Mouse (Mus musculus) cerebellum, postnatal 4 days (tissue): ENCODE data around the gene Asb11.

Experiments used
- DNase-seq, 2 experiments: peaks; one replicate each; pipeline ENCODE4 v3.0.0; 2022; ENCODE audit warnings: low spot score in 2 of 2, mixed read lengths in 1 of 2

Gene Asb11

DNA sequence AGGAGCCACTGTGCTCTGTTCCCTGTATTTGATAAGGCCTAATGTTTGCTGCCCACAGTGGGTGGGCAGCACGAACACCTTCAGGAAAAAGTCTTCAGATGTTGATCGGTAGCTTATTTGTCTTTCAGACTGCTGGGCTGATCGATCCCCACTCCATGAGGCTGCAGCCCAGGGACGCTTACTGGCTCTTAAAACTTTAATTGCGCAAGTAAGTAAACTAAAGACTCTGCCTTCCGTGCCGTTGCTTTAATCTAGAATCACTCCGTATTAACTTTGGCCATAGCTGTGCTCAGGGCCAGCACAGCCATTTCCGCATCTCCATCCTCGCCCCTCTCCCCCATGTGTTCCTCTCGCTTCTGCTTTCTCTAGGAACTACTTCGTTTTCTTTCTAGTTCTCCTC is 8.8 kb downstream of the Asb11 start:
- DNase-seq: no peak

DNA sequence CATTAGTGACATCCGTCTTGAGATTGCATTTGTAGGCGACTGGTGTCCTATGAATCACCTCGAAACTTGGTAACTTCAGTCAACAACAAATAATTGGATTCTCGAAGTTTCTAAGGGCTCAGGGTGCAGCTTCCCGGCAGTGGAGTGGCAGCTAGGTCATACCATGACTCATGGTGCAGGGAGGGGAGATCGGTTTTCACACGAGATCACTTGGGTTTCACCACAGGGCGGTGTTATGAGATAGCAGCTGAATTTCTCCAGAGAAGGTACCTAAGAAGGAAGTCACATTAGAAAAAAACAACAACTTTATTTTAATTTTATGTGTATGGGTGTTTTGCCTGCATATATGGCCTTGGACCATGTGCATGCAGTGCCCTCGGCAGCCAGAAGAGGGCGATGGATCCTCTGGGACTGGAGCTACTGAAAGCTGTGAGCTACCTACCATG is 9.3 kb downstream of the Asb11 start:
- DNase-seq: no peak

DNA sequence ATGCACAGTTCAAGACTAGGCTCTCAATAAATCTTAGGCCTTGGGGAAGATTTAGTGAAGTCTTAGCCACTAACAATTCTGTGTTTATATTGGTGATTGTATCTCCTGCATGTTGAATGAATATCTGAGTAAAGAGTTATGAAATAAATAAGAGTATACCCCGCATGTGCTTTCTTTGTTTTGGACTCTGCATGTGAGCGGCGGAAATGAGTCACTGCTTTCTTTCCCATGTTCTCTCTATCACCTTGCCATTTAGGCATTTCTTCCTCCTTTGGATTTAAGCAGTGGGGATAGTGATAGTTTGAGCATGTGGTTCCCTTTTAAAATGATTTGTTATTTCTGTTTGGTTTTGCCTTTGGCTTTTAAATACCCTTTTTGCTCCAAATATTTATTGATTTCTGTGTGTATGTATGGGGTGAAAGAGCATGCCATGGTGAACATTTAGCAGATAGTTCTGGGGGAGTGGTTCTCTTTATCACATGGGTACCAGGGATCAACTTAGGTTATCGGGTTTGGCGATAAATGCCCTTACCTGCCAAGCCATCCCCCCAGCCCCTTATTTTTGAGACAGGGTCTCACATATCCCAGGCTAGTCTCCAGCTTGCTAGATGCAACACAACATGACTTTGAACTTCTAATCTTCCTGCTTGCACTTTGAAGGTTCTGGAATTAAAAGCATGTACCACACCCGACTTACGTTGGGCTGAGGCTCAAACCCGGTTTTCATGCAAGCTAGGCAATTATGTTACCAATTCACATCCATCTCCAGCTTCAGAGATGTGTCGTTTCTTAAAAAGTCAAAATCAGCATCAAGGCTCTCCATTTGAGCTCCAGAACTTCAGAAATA is 10.3 kb downstream of the Asb11 start:
- no peak for DNase-seq

DNA sequence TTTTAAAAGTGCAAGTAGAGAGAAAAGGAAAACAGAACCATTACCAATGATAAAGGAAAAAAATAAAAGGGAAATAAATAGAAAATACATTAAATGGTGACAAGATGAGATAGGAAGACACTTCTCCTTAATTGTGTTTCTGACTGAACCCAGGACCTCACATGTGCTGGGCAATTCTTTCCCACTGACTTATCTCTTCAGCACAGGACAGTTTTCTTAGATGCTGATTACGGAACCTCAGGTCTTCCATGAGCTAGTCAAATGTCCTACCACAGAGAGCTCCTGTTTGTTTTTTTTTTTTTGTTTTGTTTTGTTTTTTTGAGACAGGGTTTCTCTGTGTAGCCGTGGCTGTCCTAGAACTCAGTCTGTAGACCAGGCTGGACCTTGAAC is 10.9 kb downstream of the Asb11 start:
- no peak for DNase-seq

DNA sequence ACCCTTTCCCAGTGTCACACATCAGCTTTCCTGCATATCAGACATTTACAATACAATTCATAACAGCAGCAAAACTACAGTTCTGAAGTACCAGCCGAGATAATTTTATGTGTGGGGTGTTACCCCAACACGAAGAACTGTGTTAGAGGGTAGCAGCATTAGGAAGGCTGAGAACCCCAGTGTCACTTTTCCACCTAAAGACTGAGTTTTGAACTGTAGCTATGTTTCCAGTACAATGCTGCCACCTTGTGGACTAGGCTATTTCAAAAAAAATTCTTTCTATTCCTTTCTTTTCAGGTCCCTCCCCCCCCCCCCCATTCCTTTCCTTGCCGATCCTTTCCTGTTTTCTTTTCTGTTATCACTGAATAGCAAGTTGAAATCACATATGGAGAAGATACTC is 12.4 kb downstream of the Asb11 start:
- peak in 1 of 2 experiments; percentile 14 for DNase-seq

DNA sequence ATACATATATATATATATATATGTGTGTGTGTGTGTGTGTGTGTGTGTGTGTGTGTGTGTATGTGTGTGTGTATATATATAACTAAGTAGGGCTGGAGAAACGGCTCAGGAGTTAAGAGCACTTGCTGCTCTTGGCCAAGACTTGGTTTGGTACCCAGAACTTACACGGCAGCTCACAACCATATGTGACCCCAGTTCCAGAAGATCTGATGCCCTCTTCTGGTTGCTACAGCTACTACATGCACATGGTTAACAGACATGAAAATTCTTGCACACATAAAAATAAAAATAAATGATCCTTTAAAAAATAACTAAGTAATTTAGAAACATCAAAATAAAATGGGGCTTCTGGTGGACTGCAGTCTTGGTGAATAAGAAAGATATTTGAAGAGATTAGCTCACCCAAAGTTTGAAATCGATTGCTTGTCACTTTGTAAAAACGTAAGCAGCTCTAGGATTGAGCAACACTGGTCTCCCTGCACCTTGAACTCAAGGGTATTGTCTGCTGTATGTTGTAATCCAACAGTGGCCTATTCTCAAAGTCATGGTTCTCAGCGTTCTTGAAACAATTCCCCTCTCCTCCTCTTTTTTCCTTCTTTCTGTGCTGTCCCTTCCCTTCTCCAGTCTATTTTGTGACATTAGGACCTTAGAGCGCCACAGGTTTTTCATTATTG is 22.5 kb downstream of the Asb11 start:
- DNase-seq: no peak

DNA sequence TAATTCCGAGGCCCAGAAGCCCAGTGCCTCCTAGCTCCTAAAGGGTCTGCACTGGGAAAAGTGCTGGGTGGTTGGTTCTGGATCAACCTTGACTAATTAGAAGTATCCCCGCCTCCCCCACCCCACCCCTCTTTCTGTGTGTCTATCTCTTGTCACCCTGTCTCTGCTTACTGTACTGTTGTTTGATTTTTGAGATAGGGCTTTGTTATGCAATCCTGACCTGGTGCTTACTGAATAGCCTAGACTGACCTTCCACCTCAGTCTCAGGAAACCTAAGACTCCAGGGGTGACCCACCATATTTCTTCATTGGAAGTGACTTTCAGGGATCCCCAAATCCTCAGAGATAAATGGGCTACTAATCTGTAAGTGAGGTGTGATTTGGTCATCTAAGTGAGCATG is 65.5 kb downstream of the Asb11 start:
- no peak for DNase-seq

DNA sequence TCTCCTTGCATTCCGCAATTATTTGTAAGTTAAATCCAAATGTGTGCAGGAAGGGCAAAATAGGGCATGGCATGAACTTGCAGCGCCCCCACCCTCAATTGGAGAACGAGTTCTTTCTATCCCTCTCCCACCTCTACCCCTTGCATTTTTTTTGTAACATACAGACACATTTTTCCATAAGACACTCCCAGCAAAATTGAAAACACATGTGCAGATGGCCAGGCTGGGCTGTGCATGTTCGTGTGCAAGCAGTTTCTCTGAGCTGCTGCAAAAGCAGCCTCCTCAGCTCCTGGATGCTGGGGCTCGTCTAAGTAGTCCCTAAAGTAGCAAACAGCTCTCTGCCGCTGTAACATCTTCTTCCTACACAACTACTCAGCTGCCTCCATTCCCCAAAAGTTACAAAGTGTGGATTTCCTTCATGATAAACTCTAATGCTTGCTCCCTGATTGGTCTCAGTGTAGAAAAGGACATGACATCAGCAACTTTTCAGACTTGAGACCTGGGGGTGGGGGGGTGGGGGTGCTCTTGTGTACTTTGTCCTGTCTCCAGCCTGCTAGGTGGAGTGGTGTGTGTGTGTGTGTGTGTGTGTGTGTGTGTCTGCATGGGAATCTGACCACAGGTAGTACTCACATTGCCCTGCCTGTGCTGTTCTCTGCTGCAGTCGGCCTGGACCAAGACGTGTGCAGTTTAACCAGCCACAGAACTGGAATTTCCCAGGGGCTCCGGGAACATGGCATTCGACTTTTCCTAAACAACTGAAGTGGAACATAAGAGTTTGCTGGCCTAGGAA is 69.1 kb downstream of the Asb11 start, which contains the start of gene Asb9:
Asb9 (plus strand) TSS at position 619 of the 790 bp plus-strand sequence.
- DNase-seq: no peak

DNA sequence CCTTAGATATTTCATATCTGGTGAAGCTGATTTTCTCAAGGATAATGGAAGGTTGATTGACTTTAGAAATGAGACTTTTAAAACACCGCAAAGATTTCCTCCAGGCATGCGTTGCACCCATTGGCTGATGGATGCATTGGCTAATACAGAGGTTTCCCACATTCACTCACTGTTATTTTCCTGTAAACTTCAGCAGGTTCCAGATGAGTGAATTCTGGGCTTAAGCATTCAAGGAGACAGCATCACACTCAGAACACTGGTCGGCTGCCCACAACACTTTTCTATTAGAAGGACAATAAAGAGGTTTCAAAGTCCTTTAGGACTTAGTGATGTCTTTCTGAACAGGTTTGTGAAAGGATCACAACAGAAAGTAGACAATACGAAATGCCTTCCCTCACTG is 70.3 kb downstream of the Asb11 start:
- DNase-seq: no peak

DNA sequence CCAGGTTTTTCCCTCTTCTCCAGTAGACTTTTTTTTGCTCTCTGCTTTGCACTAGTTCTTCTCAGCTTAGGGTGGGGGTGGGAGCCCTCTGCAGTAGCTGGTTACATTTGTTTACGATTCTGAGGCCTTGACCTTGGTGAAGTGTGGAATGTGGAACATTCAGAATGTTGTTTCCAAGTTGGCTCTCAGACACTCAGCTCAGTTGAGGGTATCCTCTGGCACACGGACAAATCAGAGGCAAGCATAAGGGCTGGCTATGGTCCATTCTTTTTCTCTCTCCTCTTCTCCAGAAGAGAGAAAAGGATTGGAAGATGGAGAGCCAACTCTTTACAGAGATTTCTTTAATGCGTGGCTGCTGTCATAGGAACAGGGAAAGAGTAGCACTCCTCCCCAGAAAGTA is 71.9 kb downstream of the Asb11 start:
- no peak for DNase-seq
